Mouse (Mus musculus): ENCODE data around the gene Cox14. TPM values are rescaled to one million over a fixed set of nuclear protein-coding genes. Genes with fewer than 3 reads are reported as not detected.
A peak's percentile ranks its signal among the peaks of the same experiment; 100 is the strongest.
"Not testable (repeated sequence)": the region's sequence is repeated elsewhere in the genome, so short reads cannot be mapped to it uniquely, and the experiment has no call there.

The Cox14 gene
- polyA plus RNA-seq, 1 experiment from 2014 or later: 139 TPM

DNA sequence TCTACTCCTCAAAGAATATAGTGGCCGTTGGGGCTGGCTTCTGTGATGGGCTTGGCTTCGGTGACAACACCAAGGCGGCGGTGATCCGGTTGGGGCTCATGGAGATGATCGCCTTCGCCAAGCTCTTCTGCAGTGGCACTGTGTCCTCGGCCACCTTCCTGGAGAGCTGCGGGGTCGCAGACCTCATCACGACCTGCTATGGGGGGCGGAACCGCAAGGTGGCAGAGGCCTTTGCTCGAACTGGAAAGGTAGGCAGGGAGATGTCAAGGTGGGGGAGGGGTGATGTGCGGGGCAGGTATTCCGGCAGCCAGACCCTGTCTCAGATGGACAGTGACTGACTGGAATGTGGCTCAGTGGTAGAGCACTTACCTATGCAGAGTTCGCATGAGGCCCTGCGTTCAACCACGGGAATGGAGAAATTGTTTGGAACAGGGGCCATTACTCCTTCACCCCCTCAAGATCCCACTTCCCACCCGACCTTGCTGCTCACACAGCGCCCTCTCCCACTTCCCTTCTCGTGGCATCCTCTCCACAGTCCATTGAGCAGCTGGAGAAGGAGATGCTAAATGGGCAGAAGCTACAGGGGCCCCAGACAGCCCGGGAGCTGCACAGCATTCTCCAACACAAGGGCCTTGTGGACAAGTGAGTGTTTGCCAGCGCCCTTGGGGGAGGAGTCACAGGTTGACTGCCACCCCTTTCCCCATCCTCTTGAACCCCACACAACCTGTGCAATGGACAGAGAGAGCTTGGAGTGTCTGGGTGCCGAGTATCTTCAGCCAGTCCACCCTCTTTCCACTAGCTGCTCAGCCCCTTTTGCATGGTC is 3.3 kb upstream of the Cox14 start:
- Histone ChIP-seq H3K27ac (no peak overlapping the region), H3K4me2 (replicated peaks) (no peak overlapping the region), H3K4me3 (no peak overlapping the region), H3K9me3 (no peaks in the 10 kb centered on the region), H3K4me1 (peaks cover 27% of the 10 kb centered on the region), H3K27me3 (no peaks in the 10 kb centered on the region), H3K9ac (no peak overlapping the region), H3K36me3 (peaks cover 27% of the 10 kb centered on the region)
- no peak for ATAC-seq (ENCODE audit: low FRiP score, low read depth)
- 80% methylated on average over 25 of the region's 25 CpGs for WGBS

DNA sequence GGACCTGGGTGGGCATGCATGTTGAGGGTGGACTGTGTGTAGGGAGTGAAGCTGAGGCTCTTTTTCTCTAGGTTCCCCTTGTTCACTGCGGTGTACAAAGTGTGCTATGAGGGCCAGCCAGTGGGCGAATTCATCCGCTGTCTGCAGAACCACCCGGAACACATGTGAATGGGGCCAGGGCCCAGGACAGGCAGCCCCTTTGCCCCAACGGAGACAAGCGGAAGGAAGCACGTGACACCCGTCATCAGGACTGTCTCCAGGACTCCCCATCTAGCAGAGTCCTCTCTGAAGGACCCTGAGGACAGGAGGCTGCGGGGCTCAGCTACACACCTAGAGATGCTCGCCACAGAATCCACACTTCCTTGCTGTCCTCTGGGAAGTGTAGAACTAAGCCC is 2.3 kb upstream of the Cox14 start:
- no peak overlapping the region for H3K4me3 ChIP-seq
- no peaks in the 10 kb centered on the region for H3K9me3 ChIP-seq
- H3K9ac ChIP-seq: 0 out of 2 replicates have a peak overlapping the region, but pooled peaks have one; percentile 35
- 79% methylated on average over 10 of the region's 10 CpGs for WGBS
- H3K27me3 ChIP-seq: no peaks in the 10 kb centered on the region
- peaks cover 33% of the 10 kb centered on the region for H3K36me3 ChIP-seq
- H3K27ac ChIP-seq: no peak overlapping the region
- no peak overlapping the region for H3K4me2 ChIP-seq (replicated peaks)
- H3K4me1 ChIP-seq: peaks cover 27% of the 10 kb centered on the region
- no peak for ATAC-seq (ENCODE audit: low FRiP score, low read depth)

DNA sequence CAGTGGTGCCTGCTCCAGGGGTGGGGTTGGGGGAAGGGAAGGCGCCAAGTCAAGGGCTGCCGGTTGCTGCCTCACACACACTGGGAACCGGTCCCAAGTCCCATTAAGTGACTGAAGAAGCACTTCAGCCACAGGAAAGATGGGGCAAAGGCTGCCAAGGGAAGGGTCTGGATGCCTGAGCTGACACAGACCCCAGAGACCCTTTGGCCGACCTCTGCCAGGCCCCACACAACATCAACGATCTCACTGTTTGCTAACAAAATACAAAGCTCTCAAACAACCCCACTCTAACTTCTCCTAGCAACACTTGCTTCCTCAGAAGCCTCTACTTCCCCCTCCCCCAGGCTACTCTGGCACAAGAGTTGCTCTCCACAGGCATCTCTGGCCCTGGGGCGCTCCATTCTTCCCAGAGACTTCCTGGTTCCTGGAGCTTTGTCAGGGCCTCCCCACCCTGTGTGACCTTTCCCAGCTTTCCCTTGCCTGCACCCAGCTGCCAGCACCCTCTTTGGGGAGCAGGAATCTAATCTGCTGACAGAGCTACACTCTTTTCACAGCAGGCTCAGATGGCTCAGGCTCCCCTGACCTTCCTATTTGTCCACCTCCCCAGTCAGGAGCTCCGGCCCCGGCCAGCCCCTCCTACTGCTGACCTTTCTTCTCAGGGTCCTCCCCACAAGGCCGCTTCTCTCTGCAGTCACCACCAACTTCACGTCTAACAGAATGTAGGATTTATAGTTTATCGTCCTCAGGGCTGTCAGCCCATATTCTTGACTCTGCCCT is 1.7 kb upstream of the Cox14 start:
- H3K4me1 ChIP-seq: peaks cover 27% of the 10 kb centered on the region
- H3K36me3 ChIP-seq: peaks cover 33% of the 10 kb centered on the region
- peak overlapping the region; percentile 61 for H3K27ac ChIP-seq
- H3K4me2 ChIP-seq (replicated peaks): peak overlapping the region; percentile 70
- H3K9ac ChIP-seq: 0 out of 2 replicates have a peak overlapping the region, but pooled peaks have one; percentile 35
- H3K9me3 ChIP-seq: no peaks in the 10 kb centered on the region
- ATAC-seq (ENCODE audit: low FRiP score, low read depth): no peak
- H3K27me3 ChIP-seq: no peaks in the 10 kb centered on the region
- WGBS: 36% methylated on average over 11 of the region's 11 CpGs
- no peak overlapping the region for H3K4me3 ChIP-seq

DNA sequence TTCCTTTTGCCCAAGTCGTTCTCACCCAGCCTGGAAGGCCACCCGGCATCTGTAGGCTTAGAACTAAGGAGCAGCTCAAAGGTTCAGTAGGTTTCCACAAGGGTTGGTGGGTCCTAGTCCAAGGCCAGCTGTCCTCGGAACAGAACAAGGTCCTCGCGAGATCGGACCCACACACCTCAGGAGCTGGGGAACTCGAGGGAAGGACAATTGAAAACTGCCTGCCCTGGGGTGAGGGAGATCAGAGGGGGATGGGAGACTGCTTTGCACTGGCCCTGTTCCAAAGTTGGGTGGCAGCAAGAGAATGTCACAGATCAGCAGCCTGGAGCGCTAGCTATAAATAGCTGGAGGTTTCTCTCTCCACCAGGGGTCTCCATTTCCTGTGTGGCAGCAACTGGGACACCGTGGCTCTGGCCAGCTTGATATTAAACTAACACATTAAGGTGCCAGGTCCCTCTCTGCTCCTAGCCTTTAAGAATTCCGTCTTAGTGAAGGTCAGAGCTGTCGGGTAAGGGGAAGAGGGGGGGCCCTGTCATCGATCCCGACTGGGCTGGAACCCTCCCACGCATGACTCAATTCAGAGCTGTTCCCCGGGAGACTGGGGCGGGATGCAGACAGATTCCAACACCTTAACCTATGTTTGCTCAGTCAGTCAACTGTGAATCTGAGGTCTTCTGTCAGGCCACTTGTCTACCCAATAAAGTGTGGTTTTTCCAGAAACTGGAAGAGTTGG is 961 bp upstream of the Cox14 start:
- no peaks in the 10 kb centered on the region for H3K27me3 ChIP-seq
- peaks cover 37% of the 10 kb centered on the region for H3K36me3 ChIP-seq
- H3K9ac ChIP-seq: peak overlapping the region; percentile 48; the same call in 1 of the 2 replicates
- H3K9me3 ChIP-seq: peaks cover 5% of the 10 kb centered on the region
- peaks cover 27% of the 10 kb centered on the region for H3K4me1 ChIP-seq
- peak overlapping the region; percentile 70 for H3K4me2 ChIP-seq (replicated peaks)
- 0 out of 2 replicates have a peak, but pooled peaks have one; percentile 3 for ATAC-seq (ENCODE audit: low FRiP score, low read depth)
- H3K27ac ChIP-seq: peak overlapping the region; percentile 61
- WGBS: 15% methylated on average over 16 of the region's 16 CpGs
- H3K4me3 ChIP-seq: peak overlapping the region; percentile 96

DNA sequence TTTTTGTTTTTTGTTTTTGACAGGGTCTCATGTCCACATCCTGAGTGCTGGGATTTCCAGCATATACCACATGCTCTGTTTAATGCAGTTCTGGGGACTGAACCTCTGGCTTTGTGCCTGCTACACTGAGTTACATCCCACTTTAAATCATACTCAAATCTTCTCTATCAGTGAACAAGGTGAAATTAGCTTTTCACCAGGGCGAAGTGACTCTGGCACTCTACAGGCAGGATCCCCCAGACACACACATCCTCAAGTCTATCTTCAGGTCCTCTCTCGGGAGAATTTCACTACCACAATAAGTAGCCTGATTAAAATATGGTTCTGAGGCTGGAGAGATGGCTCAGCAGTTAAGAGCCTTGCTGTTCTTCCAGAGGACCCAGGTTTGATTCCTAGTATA is 1.1 kb downstream of the Cox14 start:
- peaks cover 46% of the 10 kb centered on the region for H3K36me3 ChIP-seq

DNA sequence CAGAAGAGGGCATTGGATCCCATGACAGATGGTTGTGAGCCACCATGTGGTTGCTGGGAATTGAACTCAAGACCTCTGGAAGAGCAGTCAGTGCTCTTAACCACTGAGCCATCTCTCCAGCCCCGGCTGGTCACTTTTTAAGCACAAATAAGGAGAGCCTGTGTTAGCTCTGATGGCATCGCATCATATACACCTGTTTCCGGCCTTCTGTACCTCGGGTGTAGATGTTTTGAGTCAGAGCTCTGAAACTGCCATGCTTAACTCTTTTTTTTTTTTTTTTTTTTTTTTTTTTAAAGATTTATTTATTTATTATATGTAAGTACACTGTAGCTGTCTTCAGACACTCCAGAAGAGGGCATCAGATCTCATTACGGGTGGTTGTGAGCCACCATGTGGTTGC is 1.6 kb downstream of the Cox14 start:
- not testable (repeated sequence) for H3K27ac ChIP-seq; ATAC-seq (ENCODE audit: low FRiP score, low read depth); H3K27me3 ChIP-seq; H3K4me3 ChIP-seq; H3K9me3 ChIP-seq; H3K9ac ChIP-seq
- Histone ChIP-seq H3K4me1 (peaks cover 27% of the 10 kb centered on the region), H3K36me3 (peaks cover 46% of the 10 kb centered on the region), H3K4me2 (replicated peaks) (peak overlapping the region; percentile 85; the same call in 1 of the 2 replicates)
- WGBS: 86% methylated on average over 4 of the region's 5 CpGs

More for the DNA sequence above, 1.1 kb downstream of the Cox14 start:
- Histone ChIP-seq H3K4me1 (peaks cover 27% of the 10 kb centered on the region), H3K9me3 (peaks cover 5% of the 10 kb centered on the region), H3K27ac (no peak overlapping the region), H3K4me2 (replicated peaks) (peak overlapping the region; percentile 85), H3K4me3 (peak overlapping the region; percentile 96), H3K27me3 (no peaks in the 10 kb centered on the region), H3K9ac (peak overlapping the region; percentile 98)
- WGBS: 71% methylated on average over 2 of the region's 2 CpGs
- ATAC-seq (ENCODE audit: low FRiP score, low read depth): no peak

DNA sequence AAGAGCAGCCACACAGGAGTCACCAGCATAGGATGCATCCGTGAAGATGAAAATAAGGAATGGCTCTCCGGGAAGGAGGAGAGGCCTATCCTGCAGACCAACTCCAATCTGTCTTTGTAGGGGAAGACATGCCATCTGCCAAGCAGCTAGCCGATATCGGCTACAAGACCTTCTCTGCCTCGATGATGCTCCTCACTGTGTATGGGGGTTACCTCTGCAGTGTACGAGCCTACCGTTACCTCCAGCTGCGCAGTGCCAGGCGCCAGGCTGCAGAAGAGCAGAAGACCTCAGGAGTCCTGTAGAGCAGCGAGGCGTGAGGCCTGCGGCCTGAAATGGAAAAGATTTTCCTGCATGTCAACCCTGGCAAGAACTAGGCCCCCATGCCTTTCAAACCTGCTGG is 2.1 kb downstream of the Cox14 start:
- no peak for ATAC-seq (ENCODE audit: low FRiP score, low read depth)
- Histone ChIP-seq H3K27ac (no peak overlapping the region), H3K9ac (no peak overlapping the region), H3K27me3 (no peaks in the 10 kb centered on the region), H3K4me3 (no peak overlapping the region), H3K4me2 (replicated peaks) (no peak overlapping the region), H3K9me3 (peaks cover 5% of the 10 kb centered on the region), H3K36me3 (peaks cover 47% of the 10 kb centered on the region), H3K4me1 (peaks cover 27% of the 10 kb centered on the region)
- WGBS: 97% methylated on average over 12 of the region's 12 CpGs

DNA sequence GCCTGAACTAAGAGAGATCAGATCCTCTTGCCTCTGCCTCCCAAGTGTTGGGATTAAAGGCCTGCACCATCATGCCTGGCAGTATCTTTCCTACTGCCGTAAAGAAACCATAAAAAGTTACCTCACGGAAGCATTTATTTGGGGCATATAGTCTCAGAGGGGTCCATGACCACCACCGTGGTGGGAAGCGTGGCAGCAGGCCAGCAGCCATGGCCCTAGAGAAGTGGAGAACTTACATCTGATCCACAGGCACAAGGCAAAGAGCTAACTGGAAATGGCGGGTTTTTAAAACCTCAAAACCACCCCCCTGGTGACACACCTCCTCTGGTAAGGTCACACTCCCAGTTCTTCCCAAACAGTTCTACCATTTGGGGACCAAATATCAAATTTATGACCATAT is 2.8 kb downstream of the Cox14 start:
- no peaks in the 10 kb centered on the region for H3K27me3 ChIP-seq
- peaks cover 5% of the 10 kb centered on the region for H3K9me3 ChIP-seq
- H3K4me2 ChIP-seq (replicated peaks): no peak overlapping the region
- WGBS: 80% methylated on average over 5 of the region's 5 CpGs
- no peak overlapping the region for H3K9ac ChIP-seq
- H3K27ac ChIP-seq: no peak overlapping the region
- H3K4me1 ChIP-seq: peaks cover 25% of the 10 kb centered on the region
- H3K36me3 ChIP-seq: peaks cover 54% of the 10 kb centered on the region
- no peak for ATAC-seq (ENCODE audit: low FRiP score, low read depth)
- H3K4me3 ChIP-seq: no peak overlapping the region

DNA sequence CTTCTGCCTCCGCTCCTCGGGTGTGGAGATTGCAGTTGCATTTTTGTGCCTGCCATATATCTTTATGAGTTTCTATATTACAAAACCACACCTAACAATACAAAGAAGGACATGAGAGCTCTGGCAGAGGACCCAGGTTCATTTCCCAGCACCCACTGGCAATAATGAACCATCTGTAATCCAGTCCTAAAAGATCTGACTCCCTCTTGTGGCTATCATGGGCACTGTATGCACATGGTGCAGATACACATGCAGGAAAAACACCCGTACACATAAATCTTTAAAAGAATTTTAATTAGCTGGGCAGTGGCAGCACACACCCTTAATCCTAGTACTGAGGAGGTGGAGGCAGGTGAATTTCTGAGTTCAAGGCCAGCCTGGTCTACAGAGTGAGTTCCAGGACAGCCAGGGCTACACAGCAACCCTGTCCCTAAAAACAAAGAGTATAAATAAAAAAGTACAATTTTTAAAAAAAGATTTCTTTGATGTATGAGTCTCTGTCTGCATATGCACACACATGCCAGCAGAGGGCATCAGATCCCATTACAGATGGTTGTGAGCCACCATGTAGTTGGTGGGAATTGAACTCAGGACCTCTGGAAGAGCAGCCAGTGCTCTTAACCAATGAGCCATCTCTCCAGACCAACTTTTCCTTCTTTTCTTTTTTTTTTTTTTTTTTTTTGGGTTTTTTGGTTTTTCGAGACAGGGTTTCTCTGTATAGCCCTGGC is 3.8 kb downstream of the Cox14 start:
- peaks cover 64% of the 10 kb centered on the region for H3K36me3 ChIP-seq
- no peak overlapping the region for H3K9ac ChIP-seq
- peaks cover 5% of the 10 kb centered on the region for H3K9me3 ChIP-seq
- H3K4me1 ChIP-seq: peaks cover 15% of the 10 kb centered on the region
- 96% methylated on average over 3 of the region's 4 CpGs for WGBS
- H3K4me2 ChIP-seq (replicated peaks): no peak overlapping the region
- no peak overlapping the region for H3K27ac ChIP-seq
- no peak overlapping the region for H3K4me3 ChIP-seq
- H3K27me3 ChIP-seq: no peaks in the 10 kb centered on the region
- no peak for ATAC-seq (ENCODE audit: low FRiP score, low read depth)

DNA sequence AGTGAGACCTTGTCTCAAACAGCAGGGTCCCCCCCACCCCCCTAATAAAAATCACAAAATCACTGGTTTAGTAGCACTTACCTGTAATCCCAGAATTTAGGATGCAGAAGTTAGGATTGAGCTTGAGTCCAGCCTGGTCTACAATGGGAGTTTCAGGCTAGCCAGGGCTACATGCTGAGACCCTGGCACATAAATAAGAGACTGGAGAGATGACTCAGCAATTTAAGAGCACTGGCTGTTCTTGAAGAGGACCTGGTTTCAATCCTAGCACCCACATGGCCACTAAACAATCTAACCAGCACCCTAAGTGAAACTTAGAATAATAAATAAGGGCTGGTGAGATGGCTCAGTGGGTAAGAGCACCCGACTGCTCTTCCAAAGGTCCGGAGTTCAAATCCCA is 5.7 kb downstream of the Cox14 start:
- WGBS: 95% methylated on average over 2 of the region's 2 CpGs

DNA sequence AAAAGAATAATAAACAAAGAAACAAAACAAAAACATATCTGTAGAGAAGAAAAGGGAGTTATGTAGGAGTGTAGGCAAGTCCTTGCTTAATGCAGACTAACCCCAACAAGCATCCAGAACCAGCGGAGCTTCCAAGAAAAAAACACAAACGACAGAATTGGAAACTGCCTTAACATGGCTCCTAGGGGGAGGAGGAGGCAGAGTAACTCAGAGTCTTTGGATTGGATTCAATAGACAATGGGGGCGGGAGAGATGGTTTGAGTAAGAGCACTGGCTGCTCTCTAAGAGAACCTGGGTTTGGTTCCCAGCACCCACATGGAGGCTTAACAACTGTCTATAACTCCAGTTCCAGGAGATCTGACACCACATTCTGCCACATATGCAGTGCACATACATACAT is 6.3 kb downstream of the Cox14 start:
- Histone ChIP-seq H3K4me2 (replicated peaks) (no peak overlapping the region), H3K4me3 (no peak overlapping the region), H3K27ac (no peak overlapping the region), H3K9me3 (peaks cover 5% of the 10 kb centered on the region), H3K9ac (no peak overlapping the region), H3K36me3 (peaks cover 88% of the 10 kb centered on the region), H3K4me1 (peaks cover 1% of the 10 kb centered on the region), H3K27me3 (no peaks in the 10 kb centered on the region)
- WGBS: 92% methylated on average over 3 of the region's 3 CpGs
- no peak for ATAC-seq (ENCODE audit: low FRiP score, low read depth)

More for the DNA sequence above, 5.7 kb downstream of the Cox14 start:
- Histone ChIP-seq H3K4me2 (replicated peaks) (no peak overlapping the region), H3K9me3 (peaks cover 5% of the 10 kb centered on the region), H3K36me3 (peaks cover 83% of the 10 kb centered on the region), H3K4me1 (peaks cover 5% of the 10 kb centered on the region), H3K9ac (no peak overlapping the region), H3K4me3 (no peak overlapping the region), H3K27me3 (no peaks in the 10 kb centered on the region), H3K27ac (no peak overlapping the region)
- ATAC-seq (ENCODE audit: low FRiP score, low read depth): no peak

Data from limb, embryonic 13.5 days (tissue).